22 mouse cellular contexts compared by ENCODE assay signal in the genomic region with DNA sequence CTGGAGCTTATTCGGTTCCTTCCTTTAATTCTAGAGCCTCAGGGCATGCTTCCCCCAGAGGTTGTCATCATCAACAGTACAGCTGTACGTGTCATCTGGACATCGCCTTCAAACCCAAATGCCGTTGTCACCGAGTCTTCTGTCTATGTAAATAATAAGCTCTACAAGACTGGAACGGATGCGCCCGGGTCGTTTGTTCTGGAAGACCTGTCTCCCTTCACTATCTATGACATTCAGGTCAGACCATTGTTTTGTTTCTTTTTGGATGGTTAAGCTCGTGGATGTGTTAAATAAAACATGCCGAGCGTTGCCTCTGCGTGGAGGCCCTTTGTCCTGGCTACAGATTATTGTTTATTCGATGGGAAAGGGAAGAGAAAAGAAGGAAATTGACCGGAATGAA.
DNase-seq lines count a peak whose midpoint lies in the region; ATAC-seq lines count a peak whose summit lies in the region.
"Had no signal": no experiment of that assay in that cellular context is flagged by ENCODE, and none has a peak within 500 bp of the region (broad histone marks: within the 10 kb centered on the region; RNA-seq: fewer than 3 reads in every experiment).

No protein-coding gene starts in this region.

- H3K27me3 ChIP-seq in hindbrain, embryonic 12.5 days, result no peaks in the 10 kb centered on the region
- H3K27me3 ChIP-seq in hindbrain, embryonic 14.5 days (ENCODE audit: control insufficient read depth, insufficient read depth, low read length), result no peaks in the 10 kb centered on the region
- no peaks in the 10 kb centered on the region for H3K27me3 ChIP-seq in midbrain, embryonic 11.5 days (ENCODE audit: control insufficient read depth, insufficient read depth, low read length)
- no peaks in the 10 kb centered on the region for H3K27me3 ChIP-seq in midbrain, embryonic 10.5 days (ENCODE audit: low read depth, poor library complexity, severe bottlenecking)
- no peaks in the 10 kb centered on the region for H3K27me3 ChIP-seq in embryonic facial prominence, embryonic 14.5 days (replicated peaks; ENCODE audit: control insufficient read depth, insufficient read depth, low read length)
- no peaks in the 10 kb centered on the region for H3K27me3 ChIP-seq in heart, embryonic 12.5 days (replicated peaks)
- H3K27me3 ChIP-seq: embryonic facial prominence, embryonic 12.5 days; forebrain, embryonic 13.5 days; intestine, embryonic 15.5 days; limb, embryonic 13.5 days; liver, embryonic 12.5 days; midbrain, embryonic 12.5 days had no signal

- H3K9ac ChIP-seq in hindbrain, embryonic 12.5 days, result no peak overlapping the region
- no peak overlapping the region for H3K9ac ChIP-seq in hindbrain, embryonic 14.5 days
- H3K9ac ChIP-seq in midbrain, embryonic 11.5 days (ENCODE audit: low read length), result no peak overlapping the region
- H3K9ac ChIP-seq in embryonic facial prominence, embryonic 14.5 days (ENCODE audit: low read depth, low read length), result no peak overlapping the region
- no peak overlapping the region for H3K9ac ChIP-seq in heart, embryonic 12.5 days
- H3K9ac ChIP-seq: embryonic facial prominence, embryonic 12.5 days; forebrain, embryonic 13.5 days; intestine, embryonic 15.5 days; limb, embryonic 13.5 days; liver, embryonic 12.5 days; midbrain, embryonic 12.5 days had no signal

- H3K4me1 ChIP-seq in hindbrain, embryonic 12.5 days, result peaks cover 8% of the 10 kb centered on the region; the same call in 1 of the 2 replicates
- peaks cover 8% of the 10 kb centered on the region for H3K4me1 ChIP-seq in hindbrain, embryonic 14.5 days (replicated peaks; ENCODE audit: control insufficient read depth, insufficient read depth, low read length)
- H3K4me1 ChIP-seq in midbrain, embryonic 11.5 days (ENCODE audit: control insufficient read depth, insufficient read depth, low read length), result no peaks in the 10 kb centered on the region
- H3K4me1 ChIP-seq in midbrain, embryonic 10.5 days, result peaks cover 11% of the 10 kb centered on the region; the same call in 1 of the 2 replicates
- no peaks in the 10 kb centered on the region for H3K4me1 ChIP-seq in embryonic facial prominence, embryonic 14.5 days (ENCODE audit: control insufficient read depth, insufficient read depth, low read length)
- H3K4me1 ChIP-seq in heart, embryonic 12.5 days (replicated peaks), result no peaks in the 10 kb centered on the region
- H3K4me1 ChIP-seq: embryonic facial prominence, embryonic 12.5 days; forebrain, embryonic 13.5 days; heart, embryonic 10.5 days; intestine, embryonic 15.5 days; limb, embryonic 13.5 days; liver, embryonic 12.5 days; midbrain, embryonic 12.5 days had no signal

- 37% methylated on average over 15 of the region's 15 CpGs for WGBS in hindbrain, embryonic 12.5 days
- 22% methylated on average over 15 of the region's 15 CpGs for WGBS in hindbrain, embryonic 14.5 days
- WGBS in midbrain, embryonic 11.5 days, result 63% methylated on average over 15 of the region's 15 CpGs
- 68% methylated on average over 15 of the region's 15 CpGs for WGBS in midbrain, embryonic 10.5 days
- WGBS in embryonic facial prominence, embryonic 14.5 days, result 61% methylated on average over 15 of the region's 15 CpGs
- 75% methylated on average over 15 of the region's 15 CpGs for WGBS in heart, embryonic 12.5 days

- 0 out of 2 replicates have a peak overlapping the region, but pooled peaks have one; percentile 13 for H3K4me2 ChIP-seq in hindbrain, embryonic 12.5 days (replicated peaks)
- H3K4me2 ChIP-seq in hindbrain, embryonic 14.5 days (replicated peaks), result no peak overlapping the region
- no peak overlapping the region for H3K4me2 ChIP-seq in midbrain, embryonic 11.5 days
- H3K4me2 ChIP-seq in embryonic facial prominence, embryonic 14.5 days (ENCODE audit: low read depth, low read length), result no peak overlapping the region
- H3K4me2 ChIP-seq in heart, embryonic 12.5 days, result no peak overlapping the region
- H3K4me2 ChIP-seq: embryonic facial prominence, embryonic 12.5 days; forebrain, embryonic 13.5 days; intestine, embryonic 15.5 days; limb, embryonic 13.5 days; liver, embryonic 12.5 days; midbrain, embryonic 12.5 days had no signal

- H3K9me3 ChIP-seq in hindbrain, embryonic 12.5 days (replicated peaks), result no peaks in the 10 kb centered on the region
- no peaks in the 10 kb centered on the region for H3K9me3 ChIP-seq in hindbrain, embryonic 14.5 days (ENCODE audit: control insufficient read depth, low read length)
- no peaks in the 10 kb centered on the region for H3K9me3 ChIP-seq in midbrain, embryonic 11.5 days (ENCODE audit: control insufficient read depth, low read length)
- no peaks in the 10 kb centered on the region for H3K9me3 ChIP-seq in midbrain, embryonic 10.5 days (replicated peaks)
- no peaks in the 10 kb centered on the region for H3K9me3 ChIP-seq in embryonic facial prominence, embryonic 14.5 days (ENCODE audit: control insufficient read depth, low read length)
- H3K9me3 ChIP-seq in heart, embryonic 12.5 days (replicated peaks), result no peaks in the 10 kb centered on the region
- H3K9me3 ChIP-seq: embryonic facial prominence, embryonic 12.5 days; forebrain, embryonic 13.5 days; heart, embryonic 10.5 days; intestine, embryonic 15.5 days; limb, embryonic 13.5 days; liver, embryonic 12.5 days; midbrain, embryonic 12.5 days had no signal

- no peaks in the 10 kb centered on the region for H3K36me3 ChIP-seq in hindbrain, embryonic 12.5 days
- no peaks in the 10 kb centered on the region for H3K36me3 ChIP-seq in hindbrain, embryonic 14.5 days (replicated peaks; ENCODE audit: control insufficient read depth, insufficient read depth)
- no peaks in the 10 kb centered on the region for H3K36me3 ChIP-seq in midbrain, embryonic 11.5 days (ENCODE audit: control insufficient read depth, insufficient read depth, low read length)
- H3K36me3 ChIP-seq in midbrain, embryonic 10.5 days, result no peaks in the 10 kb centered on the region
- H3K36me3 ChIP-seq in embryonic facial prominence, embryonic 14.5 days (ENCODE audit: control insufficient read depth, insufficient read depth, low read length), result no peaks in the 10 kb centered on the region
- no peaks in the 10 kb centered on the region for H3K36me3 ChIP-seq in heart, embryonic 12.5 days
- H3K36me3 ChIP-seq: embryonic facial prominence, embryonic 12.5 days; heart, embryonic 10.5 days; intestine, embryonic 15.5 days; limb, embryonic 13.5 days; liver, embryonic 12.5 days; midbrain, embryonic 12.5 days had no signal

- no peak overlapping the region for H3K27ac ChIP-seq in hindbrain, embryonic 12.5 days
- no peak overlapping the region for H3K27ac ChIP-seq in hindbrain, embryonic 14.5 days
- H3K27ac ChIP-seq in midbrain, embryonic 11.5 days (ENCODE audit: low read depth, low read length), result no peak overlapping the region
- H3K27ac ChIP-seq in midbrain, embryonic 10.5 days (replicated peaks), result no peak overlapping the region
- H3K27ac ChIP-seq in embryonic facial prominence, embryonic 14.5 days (replicated peaks; ENCODE audit: low read depth, low read length), result no peak overlapping the region
- no peak overlapping the region for H3K27ac ChIP-seq in heart, embryonic 12.5 days (ENCODE audit: poor library complexity, severe bottlenecking)
- H3K27ac ChIP-seq: embryonic facial prominence, embryonic 12.5 days; forebrain, embryonic 13.5 days; gastrocnemius, adult 2 months; heart, embryonic 10.5 days; intestine, embryonic 15.5 days; limb, embryonic 13.5 days; liver, embryonic 12.5 days; midbrain, embryonic 12.5 days had no signal

- no peak overlapping the region for H3K4me3 ChIP-seq in hindbrain, embryonic 12.5 days
- no peak overlapping the region for H3K4me3 ChIP-seq in hindbrain, embryonic 14.5 days (replicated peaks; ENCODE audit: low read length)
- H3K4me3 ChIP-seq in midbrain, embryonic 11.5 days (ENCODE audit: low read depth, low read length), result no peak overlapping the region
- H3K4me3 ChIP-seq in midbrain, embryonic 10.5 days, result no peak overlapping the region
- no peak overlapping the region for H3K4me3 ChIP-seq in embryonic facial prominence, embryonic 14.5 days (ENCODE audit: low read depth, low read length)
- no peak overlapping the region for H3K4me3 ChIP-seq in heart, embryonic 12.5 days
- H3K4me3 ChIP-seq: embryonic facial prominence, embryonic 12.5 days; forebrain, embryonic 13.5 days; gastrocnemius, adult 2 months; heart, embryonic 10.5 days; intestine, embryonic 15.5 days; limb, embryonic 13.5 days; liver, embryonic 12.5 days; midbrain, embryonic 12.5 days had no signal

- DNase-seq in hindbrain, embryonic 14.5 days (ENCODE audit: low spot score), result no peak
- DNase-seq in midbrain, embryonic 11.5 days (ENCODE audit: low spot score, missing footprints), result no peak
- no peak for DNase-seq in midbrain, embryonic 10.5 days (ENCODE audit: low spot score)
- peak; percentile 23 for DNase-seq in embryonic facial prominence, embryonic 14.5 days (ENCODE audit: low spot score)
- DNase-seq in retina, postnatal 1 day, result peak; percentile 82
- DNase-seq: adrenal gland, postnatal 10 days; cerebellum, adult 2 months; cerebellum, postnatal 25 days; gastrocnemius, adult 2 months; layer of hippocampus, adult 9-11 months; lung, adult 2 months; thymus, adult 18-20 months; thymus, postnatal 4 days had no signal

- ATAC-seq in hindbrain, embryonic 12.5 days (ENCODE audit: low FRiP score), result no peak
- no peak for ATAC-seq in hindbrain, embryonic 14.5 days (ENCODE audit: low FRiP score)
- ATAC-seq in midbrain, embryonic 11.5 days (ENCODE audit: low FRiP score), result 0 out of 2 replicates have a peak, but pooled peaks have one; percentile 33
- ATAC-seq in embryonic facial prominence, embryonic 14.5 days (ENCODE audit: low read depth), result no peak
- no peak for ATAC-seq in heart, embryonic 12.5 days (ENCODE audit: insufficient number of reproducible peaks, low FRiP score)
- ATAC-seq: forebrain, embryonic 13.5 days; intestine, embryonic 15.5 days; liver, embryonic 12.5 days had no signal

Comparison
In these comparisons a context has a peak if more than half of its experiments do, and no peak if none do; other contexts are left out.
1. DNase-seq: peak in embryonic facial prominence, embryonic 14.5 days (single experiment) and retina, postnatal 1 day (single experiment); none in hindbrain, embryonic 14.5 days (single experiment), midbrain, embryonic 11.5 days (single experiment) and midbrain, embryonic 10.5 days (single experiment).